Mouse (Mus musculus): Measurements from ENCODE around the gene Esp18. TPM values are rescaled to one million over a fixed set of nuclear protein-coding genes. Genes with fewer than 3 reads are reported as not detected.

Gene Esp18
- polyA plus RNA-seq (2015; fragmentation: Nextera tagmentation; extraction: Ambion mirVana): not detected in 2 replicates

GRCm38 (mm10) chr17:39406059-39406458 lies at the start of gene Esp18:
Esp18 (plus strand) TSS chr17:39406359.
- 44% methylated on average over 2 of the region's 2 CpGs for WGBS (ENCODE audit: insufficient replicate concordance)

GRCm38 (mm10) chr17:39363316-39363715 lies 42.8 kb upstream of the Esp18 start:
- Histone ChIP-seq H3K27ac (ENCODE audit: low read length) (no peak overlapping the region), H3K36me3 (ENCODE audit: control insufficient read depth, insufficient read depth) (no peaks in the 10 kb centered on the region)

More at GRCm38 (mm10) chr17:39406059-39406458, at the start of gene Esp18:
- H3K4me2 ChIP-seq (ENCODE audit: low read depth, low read length): no peak within 1 kb of the TSS
- H3K9ac ChIP-seq (ENCODE audit: low read depth, low read length): no peak within 1 kb of the TSS
- H3K9me3 ChIP-seq (replicated peaks; ENCODE audit: control insufficient read depth, low read length): no peaks in the 10 kb centered on the region
- H3K27me3 ChIP-seq (ENCODE audit: control insufficient read depth, insufficient read depth, low read depth, low read length): no peaks in the 10 kb centered on the region
- no peaks in the 10 kb centered on the region for H3K36me3 ChIP-seq (ENCODE audit: control insufficient read depth, insufficient read depth)
- no peak within 1 kb of the TSS for H3K27ac ChIP-seq (ENCODE audit: low read length)
- ATAC-seq (ENCODE audit: low read depth): no peak
- H3K4me1 ChIP-seq (ENCODE audit: control insufficient read depth, low read depth, low read length): no peaks in the 10 kb centered on the region
- no peak within 1 kb of the TSS for H3K4me3 ChIP-seq (ENCODE audit: low read depth, low read length)

More at GRCm38 (mm10) chr17:39363316-39363715, 42.8 kb upstream of the Esp18 start:
- Histone ChIP-seq H3K9me3 (replicated peaks; ENCODE audit: control insufficient read depth, low read length) (no peaks in the 10 kb centered on the region), H3K9ac (ENCODE audit: low read depth, low read length) (no peak overlapping the region), H3K4me3 (ENCODE audit: low read depth, low read length) (no peak overlapping the region), H3K4me2 (ENCODE audit: low read depth, low read length) (no peak overlapping the region), H3K4me1 (ENCODE audit: control insufficient read depth, low read depth, low read length) (no peaks in the 10 kb centered on the region), H3K27me3 (ENCODE audit: control insufficient read depth, insufficient read depth, low read depth, low read length) (no peaks in the 10 kb centered on the region)
- no peak for ATAC-seq (ENCODE audit: low read depth)
- 59% methylated on average over 3 of the region's 3 CpGs for WGBS (ENCODE audit: insufficient replicate concordance)

Small RNA genes within 50 kb of the gene (microRNA-seq; reads per million reads assigned to microRNA genes)
- gene Gm26429: not detected

Other genes starting within 250 kb of the Esp18 start
- not detected in 2 replicates for gene Esp16, start 129.8 kb downstream of the Esp18 start, polyA plus RNA-seq (2015; fragmentation: Nextera tagmentation; extraction: Ambion mirVana)
- gene Esp15, start 234.6 kb downstream of the Esp18 start, polyA plus RNA-seq (2015; fragmentation: Nextera tagmentation; extraction: Ambion mirVana): not detected in 2 replicates